Mouse (Mus musculus): ENCODE results near the gene Sptb.

The Sptb gene

GRCm38 (mm10) chr12:76710351-76711100, at the start of gene Sptb:
Gene Sptb (minus strand): TSS chr12:76710547.
- DNase-seq, result peak; percentile 95 to 97

GRCm38 (mm10) chr12:76752652-76753318, 42.4 kb upstream of the Sptb start:
- peak; percentile 65 for DNase-seq

GRCm38 (mm10) chr12:76750866-76751459, 40.6 kb upstream of the Sptb start:
- DNase-seq, result peak; percentile 52 to 60

DNA sequence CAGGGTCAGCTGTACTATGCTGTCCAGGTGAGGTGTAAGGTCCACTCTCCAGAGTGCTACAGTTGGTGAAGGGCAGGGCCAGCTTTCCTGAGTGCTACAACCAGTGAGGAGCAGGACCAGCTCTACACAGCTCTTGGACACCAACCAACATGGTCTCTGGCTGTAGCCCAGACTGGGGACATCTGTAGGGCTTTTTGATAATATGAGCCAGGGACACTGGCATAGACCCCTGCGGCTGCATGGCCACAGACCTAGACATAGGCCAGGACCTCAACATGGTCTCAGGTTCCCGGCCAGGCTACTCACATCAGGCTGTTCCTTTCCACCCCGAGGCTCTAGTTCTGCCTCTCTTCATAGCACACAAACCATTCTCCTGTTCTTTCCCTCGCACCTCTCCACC, 17.6 kb upstream of the Sptb start:
- peak in 1 of 2 experiments; percentile 1 for DNase-seq

- DNase-seq, result peak in 1 of 2 experiments; percentile 0
Observed at GRCm38 (mm10) chr12:76722026-76722425, 11.7 kb upstream of the Sptb start.

GRCm38 (mm10) chr12:76720572-76720971, 10.2 kb upstream of the Sptb start:
- peak in 1 of 2 experiments; percentile 10 for DNase-seq

DNA sequence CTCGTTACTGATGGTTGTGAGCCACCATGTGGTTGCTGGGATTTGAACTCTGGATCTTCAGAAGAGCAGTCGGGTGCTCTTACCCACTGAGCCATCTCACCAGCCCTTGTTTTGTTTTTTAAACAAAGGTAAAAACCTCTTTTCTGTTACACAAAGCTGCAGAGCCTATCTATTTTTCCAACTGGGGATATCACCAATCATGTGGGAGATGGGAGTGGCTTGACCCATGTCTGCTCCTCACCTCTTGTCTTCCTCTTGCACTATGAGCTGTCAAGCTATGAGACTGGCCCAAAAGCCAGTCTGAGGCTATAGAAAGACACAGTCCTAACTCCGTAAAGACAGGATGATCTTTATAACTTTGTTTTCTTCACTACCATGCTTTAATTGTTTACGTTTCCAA, 8.0 kb upstream of the Sptb start:
- peak in 1 of 2 experiments; percentile 1 for DNase-seq

- peak; percentile 84 to 91 for DNase-seq
Observed at GRCm38 (mm10) chr12:76709795-76710350, 474 bp downstream of the Sptb start.

GRCm38 (mm10) chr12:76708956-76709794, 1.2 kb downstream of the Sptb start:
- DNase-seq, result peak; percentile 85 to 90

- DNase-seq, result peak in 1 of 2 experiments; percentile 18
Observed at GRCm38 (mm10) chr12:76708181-76708580, 2.2 kb downstream of the Sptb start.

DNA sequence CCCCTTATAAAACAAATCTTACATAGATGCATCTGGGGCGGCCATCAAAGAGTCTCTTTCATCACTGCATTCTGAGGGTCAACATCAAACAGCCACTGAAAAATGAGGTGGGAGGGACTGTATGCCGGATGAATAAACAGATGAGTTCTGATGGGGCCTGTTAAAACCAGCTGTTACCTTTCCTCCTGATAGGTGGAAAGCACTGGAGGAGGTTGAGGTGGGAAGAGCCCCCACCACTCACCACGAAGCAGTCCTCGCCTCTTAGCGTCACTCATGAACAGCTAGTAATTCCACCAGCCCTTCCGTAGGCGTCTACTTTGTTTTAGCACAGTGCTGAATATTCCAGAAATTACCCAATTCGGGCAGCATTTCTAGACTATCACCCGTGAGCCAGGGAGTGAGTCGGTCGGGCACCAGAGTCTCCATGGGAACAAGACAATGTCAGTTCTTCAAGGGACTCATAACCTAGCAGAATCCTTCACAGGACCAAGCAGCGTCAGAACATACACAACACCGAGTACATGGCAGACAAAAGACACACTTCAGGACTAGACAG, 13.9 kb downstream of the Sptb start:
- DNase-seq, result no peak

DNA sequence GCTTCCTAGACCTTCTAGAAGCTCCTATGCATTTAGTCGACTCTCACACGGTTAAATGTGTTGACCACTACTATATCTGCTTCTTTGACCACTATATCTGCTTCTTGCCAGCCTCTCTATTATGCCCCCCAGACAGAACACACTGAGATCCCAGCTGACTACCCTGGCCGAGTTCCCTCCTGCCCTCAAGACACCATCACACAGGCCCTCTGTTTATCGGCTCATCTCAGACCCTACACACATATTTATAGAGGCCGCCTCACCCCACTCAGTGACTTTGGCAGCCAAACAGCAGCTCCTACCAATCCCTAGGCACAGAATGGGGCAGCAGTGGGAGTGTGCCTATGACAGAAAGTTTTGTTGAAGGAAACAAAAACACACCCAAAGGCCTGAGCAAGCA, 14.6 kb downstream of the Sptb start:
- DNase-seq, result peak; percentile 41 to 46

- peak; percentile 72 to 73 for DNase-seq
Observed at GRCm38 (mm10) chr12:76694801-76695505, 15.4 kb downstream of the Sptb start.

DNA sequence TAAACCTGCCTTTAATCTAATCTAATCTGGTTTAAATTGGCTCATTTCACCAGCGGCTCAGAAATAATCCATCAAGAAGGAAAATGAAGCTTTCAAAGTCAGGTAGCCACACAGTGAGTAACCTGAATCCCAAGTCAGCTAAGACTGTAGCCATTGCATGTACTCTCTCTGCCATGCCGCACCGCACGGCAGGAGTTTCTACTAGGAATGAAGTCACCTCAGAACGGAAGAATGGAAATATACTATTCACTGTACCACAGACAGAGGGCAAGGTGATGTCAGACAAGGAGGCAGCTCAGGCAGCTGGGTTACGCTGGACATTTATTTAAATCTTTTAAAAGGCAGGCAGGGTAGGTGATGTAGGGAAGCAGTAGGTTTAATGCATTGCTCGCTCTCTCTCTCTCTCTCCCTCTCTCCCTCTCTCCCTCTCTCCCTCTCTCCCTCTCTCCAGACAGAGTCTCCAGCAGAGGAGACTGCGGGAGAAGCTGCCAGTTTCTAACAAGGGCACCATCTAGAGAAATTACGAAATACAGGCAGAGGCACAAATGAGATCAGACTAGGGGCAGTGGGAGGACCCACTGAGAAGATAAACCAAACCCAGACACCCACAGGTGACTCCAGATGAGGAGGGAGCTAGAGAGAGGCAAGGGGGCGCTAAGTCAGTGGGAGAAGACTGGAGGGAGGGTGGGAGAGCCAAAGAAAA, 22.7 kb downstream of the Sptb start:
- DNase-seq, result peak; percentile 52 to 54

DNA sequence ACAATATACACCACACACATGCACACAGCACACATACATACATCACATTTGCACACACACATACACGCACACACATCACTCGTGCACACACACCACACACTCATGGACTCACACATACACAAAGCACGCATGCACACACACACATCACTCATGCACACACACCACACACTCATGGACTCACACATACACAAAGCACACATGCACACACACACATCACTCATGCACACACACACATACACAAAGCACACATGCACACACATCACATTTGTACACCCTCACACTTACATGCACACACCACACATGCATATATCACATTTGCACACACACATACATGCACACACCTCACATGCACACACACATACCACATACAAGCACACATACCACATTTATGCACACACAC, 24.7 kb downstream of the Sptb start:
- no peak for DNase-seq

DNA sequence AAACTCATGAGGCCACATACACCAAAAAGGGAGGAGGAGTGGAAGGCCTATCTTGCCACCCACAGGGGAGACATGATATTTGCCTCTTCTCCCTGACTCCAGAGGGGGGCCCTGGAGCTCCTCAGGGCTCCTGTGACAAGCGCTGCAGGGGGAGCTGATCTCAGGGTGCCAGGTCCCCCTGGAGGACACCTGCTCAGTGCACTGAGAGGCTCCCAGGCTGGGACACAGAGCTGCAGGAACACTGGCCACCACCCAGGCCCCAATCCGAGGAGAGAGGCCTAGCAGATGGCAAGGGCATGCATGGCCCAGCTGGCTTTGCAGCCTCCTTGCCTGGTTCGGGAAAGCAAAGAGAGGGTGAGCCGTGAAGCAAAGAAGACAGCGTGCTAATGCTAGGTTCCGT, 25.9 kb downstream of the Sptb start:
- peak; percentile 87 to 91 for DNase-seq

DNA sequence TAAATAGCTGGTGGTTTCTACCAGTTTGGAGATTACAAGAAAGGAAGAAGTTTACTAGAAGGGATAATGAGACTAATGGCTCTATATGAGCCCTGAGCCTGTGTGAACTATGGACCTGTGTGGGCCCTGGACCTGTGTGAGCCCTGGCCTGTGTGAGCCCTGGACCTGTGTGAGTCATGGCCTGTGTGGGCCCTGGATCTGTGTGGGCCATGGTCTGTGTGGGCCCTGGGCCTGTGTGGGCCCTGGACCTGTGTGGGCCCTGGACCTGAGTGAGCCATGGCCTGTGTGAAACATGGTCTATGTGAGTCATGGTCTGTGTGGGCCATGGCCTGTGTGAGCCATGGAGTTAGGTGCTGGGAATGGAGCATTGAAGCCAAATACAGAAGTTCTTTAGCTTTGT, 28.4 kb downstream of the Sptb start:
- no peak for DNase-seq

DNA sequence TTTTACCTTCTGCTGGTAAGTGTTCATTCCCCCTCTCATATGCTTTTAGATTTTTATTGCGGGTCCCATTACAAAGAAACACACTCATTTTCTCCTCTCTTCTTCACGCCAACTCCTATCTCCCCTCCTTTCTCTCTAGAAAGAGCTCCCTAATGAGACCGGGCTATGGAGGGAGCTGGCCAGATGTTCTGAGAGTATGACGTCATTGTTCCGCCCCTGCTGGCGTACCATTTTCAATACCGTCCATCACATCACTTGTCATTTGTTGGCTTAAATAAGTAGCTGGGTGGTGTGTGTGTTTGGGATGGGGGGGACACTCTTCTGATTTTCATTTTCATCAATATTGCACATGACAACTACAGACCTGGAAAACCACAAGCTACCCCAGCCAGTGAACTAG, 33.3 kb downstream of the Sptb start:
- no peak for DNase-seq

DNA sequence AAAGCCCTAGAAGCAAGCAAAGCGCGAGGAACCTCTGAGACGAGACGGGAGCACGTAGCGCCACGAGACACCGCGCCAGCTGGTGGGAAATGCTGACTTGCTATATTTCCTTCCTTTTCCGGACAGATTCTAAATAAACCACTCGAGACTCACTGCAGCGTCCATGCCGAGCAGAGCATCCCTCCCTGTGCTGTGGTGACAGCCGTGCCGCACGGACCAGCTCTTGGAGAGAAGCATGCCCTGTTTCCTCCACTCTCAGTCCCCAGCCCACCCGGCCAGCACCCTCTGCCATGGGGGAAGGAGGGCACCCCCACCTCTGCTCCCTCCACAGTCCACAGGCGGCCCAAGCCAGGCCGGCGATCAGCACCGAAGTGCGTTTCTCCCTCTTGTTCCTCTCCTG, 33.9 kb downstream of the Sptb start:
- DNase-seq, result peak; percentile 49 to 52

GRCm38 (mm10) chr12:76675364-76675763, 35.0 kb downstream of the Sptb start:
- no peak for DNase-seq

DNA sequence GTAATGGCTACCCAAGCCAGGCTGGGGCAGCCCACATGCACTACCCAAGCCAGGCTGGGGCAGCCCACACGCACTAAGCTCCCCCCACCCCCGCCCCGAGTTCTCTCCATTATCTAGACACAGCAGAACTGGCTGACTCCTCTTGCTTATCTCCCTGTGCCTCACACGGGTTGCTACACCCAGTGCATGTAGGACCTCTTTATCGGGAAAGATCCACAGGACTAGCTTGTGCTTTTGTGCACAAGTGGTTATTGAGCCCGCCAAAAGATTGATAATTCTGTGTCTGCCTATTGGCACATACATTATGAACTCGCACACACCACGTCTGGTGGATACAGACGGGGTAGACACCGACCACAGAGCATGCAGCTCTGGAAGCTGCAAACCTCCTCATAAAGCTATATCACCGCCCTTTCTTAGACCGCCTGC, 36.5 kb downstream of the Sptb start:
- DNase-seq, result no peak
